Mouse (Mus musculus) testis, adult 2 months (tissue): ENCODE measurements around the gene Tmem222.
A peak's percentile ranks its signal among the peaks of the same experiment; 100 is the strongest.

ENCODE experiments used
- CTCF ChIP-seq: fragments of 200-500 bp; IDR thresholded peaks from 2 replicates; pipeline ENCODE4 v1.5.1; 2012; ENCODE audit warnings: low read depth, mild to moderate bottlenecking, inconsistent platforms, low read length, moderate library complexity; ENCODE audit not compliant: control insufficient read depth, insufficient read depth, insufficient replicate concordance
- POLR2A ChIP-seq: fragments of 200-500 bp; IDR thresholded peaks from 2 replicates; pipeline ENCODE4 v1.6.1; 2012; ENCODE audit warnings: low read depth, mild to moderate bottlenecking, inconsistent platforms, low read length, moderate library complexity; ENCODE audit not compliant: control insufficient read depth

DNA sequence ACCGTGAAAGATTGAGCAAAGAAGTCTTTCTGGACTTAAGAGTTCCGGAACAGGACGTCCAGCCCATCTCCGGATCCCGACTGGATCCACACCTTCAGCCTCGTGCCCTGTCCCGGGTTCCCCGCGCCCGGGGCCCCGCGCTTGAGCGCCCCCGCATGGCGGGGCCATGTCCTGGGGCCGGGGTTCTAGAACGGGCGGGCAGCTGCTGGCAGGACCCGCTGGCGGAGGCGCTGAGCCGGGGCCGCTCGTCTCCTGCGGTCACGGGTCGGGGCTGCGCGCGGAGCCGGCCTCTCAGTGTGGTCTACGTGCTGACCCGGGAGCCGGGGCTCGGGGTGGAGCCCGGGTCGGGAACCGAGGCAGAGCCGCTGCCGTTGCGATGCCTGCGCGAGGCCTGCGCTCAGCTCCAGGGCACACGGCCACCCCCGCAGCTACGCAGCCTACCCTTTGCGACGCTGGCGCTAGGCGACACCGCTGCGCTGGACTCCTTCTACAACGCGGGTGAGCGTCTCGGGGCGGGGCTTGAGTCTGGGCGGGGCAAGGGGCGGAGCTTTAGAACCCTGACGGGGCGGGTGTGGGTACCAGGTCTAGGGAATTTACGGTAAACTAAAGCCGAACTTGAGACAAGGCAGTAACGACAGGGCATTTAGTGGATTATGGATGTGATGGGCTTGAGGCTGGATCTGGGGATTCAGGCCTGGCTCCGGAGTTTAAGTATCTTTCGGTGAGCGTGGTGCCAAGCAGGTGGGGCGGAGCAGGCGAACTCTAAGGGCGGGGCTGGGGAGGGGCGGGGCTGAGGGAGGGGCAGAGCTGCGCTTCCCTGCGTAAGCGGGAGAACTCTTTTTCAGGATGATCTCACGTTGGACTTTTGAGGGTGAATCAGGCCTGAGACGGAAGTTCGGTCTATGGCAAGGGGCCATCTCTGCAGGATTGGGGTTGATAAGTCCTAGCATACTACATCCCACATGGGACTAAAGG, 36.4 kb downstream of the Tmem222 start:
- TF ChIP-seq POLR2A (peak; percentile 70; the same call in 1 of the 2 replicates), CTCF (no peak; the same call in 1 of the 2 replicates)
